Mouse (Mus musculus) myocyte (in vitro differentiated cells): ENCODE results near the gene Nexn.

ENCODE experiments used
- CEBPB ChIP-seq: IDR thresholded peaks from 2 replicates; pipeline ENCODE4 v1.6.1; 2011; ENCODE audit warnings: mild to moderate bottlenecking, moderate library complexity; ENCODE audit not compliant: poor library complexity, insufficient read depth, severe bottlenecking
- E2F4 ChIP-seq: IDR thresholded peaks from one replicate; pipeline ENCODE4 v1.6.1; 2011; ENCODE audit warnings: mild to moderate bottlenecking, control low read depth, moderate library complexity; ENCODE audit not compliant: insufficient read depth
- MAX ChIP-seq: IDR thresholded peaks from one replicate; pipeline ENCODE4 v1.6.1; 2011; ENCODE audit warnings: low read depth, mild to moderate bottlenecking, control low read depth
- MYOD1 ChIP-seq, 3 experiments: IDR thresholded peaks; one replicate each; pipeline ENCODE4 v1.6.1; 2011; ENCODE audit warnings: control low read depth in 2 of 3, low read depth in 2 of 3, mild to moderate bottlenecking in 2 of 3, moderate library complexity in 1 of 3; ENCODE audit not compliant: insufficient read length in 2 of 3, control insufficient read depth in 1 of 3
- MYOG ChIP-seq, 3 experiments: IDR thresholded peaks; one replicate each; pipeline ENCODE4 v1.6.1; 2011; ENCODE audit warnings: control low read depth in 2 of 3, low read depth in 2 of 3, mild to moderate bottlenecking in 2 of 3; ENCODE audit not compliant: insufficient read length in 2 of 3, control insufficient read depth in 1 of 3, insufficient read depth in 1 of 3
- POLR2A ChIP-seq: IDR thresholded peaks from one replicate; pipeline ENCODE4 v1.6.1; 2011; ENCODE audit warnings: low read depth, mild to moderate bottlenecking, control low read depth, moderate library complexity; ENCODE audit not compliant: insufficient read length
- POLR2AphosphoS2 ChIP-seq: IDR thresholded peaks from one replicate; pipeline ENCODE4 v1.6.1; 2011; ENCODE audit warnings: low read depth, control low read depth; ENCODE audit not compliant: insufficient read length
- SRF ChIP-seq: IDR thresholded peaks from one replicate; pipeline ENCODE4 v1.6.1; 2011; ENCODE audit warnings: low read depth; ENCODE audit not compliant: control insufficient read depth, insufficient read length
- TCF3 ChIP-seq: IDR thresholded peaks from one replicate; pipeline ENCODE4 v1.6.1; 2011; ENCODE audit warnings: low read depth, control low read depth; ENCODE audit not compliant: insufficient read length
- USF1 ChIP-seq: IDR thresholded peaks from one replicate; pipeline ENCODE4 v1.6.1; 2011; ENCODE audit warnings: low read depth, mild to moderate bottlenecking, control low read depth, moderate library complexity

DNA sequence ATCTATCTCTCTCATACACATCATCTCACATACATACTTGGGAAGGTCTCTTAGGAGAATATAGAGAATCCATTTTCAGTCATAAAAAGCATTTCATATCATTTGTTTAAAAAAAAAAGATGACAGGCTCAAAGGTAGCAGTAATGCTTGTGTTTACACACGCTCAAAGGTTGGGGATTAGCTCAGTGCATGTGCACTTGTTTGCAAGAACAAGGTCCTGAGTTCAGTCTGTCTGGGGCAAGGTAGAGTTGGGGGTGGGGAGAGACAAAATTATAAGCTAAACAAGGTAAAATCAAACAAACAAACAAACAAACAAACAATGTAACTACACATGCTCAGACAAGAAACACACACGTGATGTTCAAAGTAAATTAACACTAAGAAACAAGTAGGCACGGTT lies 65.0 kb downstream of the Nexn start:
- no peak for TF ChIP-seq MAX
- no peak for TF ChIP-seq CEBPB
- no peak for TF ChIP-seq POLR2AphosphoS2
- TF ChIP-seq USF1, result no peak
- no peak for TF ChIP-seq E2F4
- TF ChIP-seq POLR2A, result no peak
- TF ChIP-seq TCF3, result no peak
- TF ChIP-seq MYOG (IDR thresholded peaks at IDR 0.05; ENCODE audit: control insufficient read depth in 1 of 3, insufficient read depth in 1 of 3, insufficient read length in 2 of 3, low read depth in 2 of 3), result no peak
- TF ChIP-seq MYOD1 (IDR thresholded peaks at IDR 0.05; ENCODE audit: control insufficient read depth in 1 of 3, insufficient read length in 2 of 3, low read depth in 2 of 3), result no peak
- TF ChIP-seq SRF, result no peak
